12 mouse cellular contexts compared by ENCODE assay signal in the genomic region with DNA sequence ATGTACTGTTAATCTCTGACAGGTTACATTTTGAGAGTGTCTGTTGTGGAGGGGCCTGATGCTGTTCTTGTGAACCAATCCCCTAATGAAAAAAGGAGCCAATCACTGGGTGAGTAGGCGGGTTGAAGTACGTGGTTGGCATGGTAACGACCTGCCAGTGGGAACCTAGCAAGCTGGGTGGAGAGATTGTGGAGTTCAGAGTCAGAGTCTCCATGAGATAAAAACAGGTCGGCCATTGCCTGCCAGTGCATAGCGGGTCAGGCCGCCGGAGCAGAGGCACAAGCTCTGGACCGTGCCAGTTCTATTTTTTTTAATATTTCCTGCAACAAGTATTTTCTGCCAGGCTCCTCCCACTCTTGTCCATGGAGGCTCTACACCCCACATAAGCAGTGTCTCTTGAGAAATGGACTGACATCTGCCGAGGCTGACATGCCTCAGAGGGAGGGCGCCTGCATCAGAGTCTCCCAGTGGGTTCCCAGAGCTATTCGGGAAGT. TPM values are rescaled to one million over a fixed set of nuclear protein-coding genes. Genes with fewer than 3 reads are reported as not detected.
DNase-seq lines count a peak whose midpoint lies in the region; ATAC-seq and TF ChIP-seq lines count a peak whose summit lies in the region.
"Had no signal": no experiment of that assay in that cellular context is flagged by ENCODE, and none has a peak within 500 bp of the region (broad histone marks: within the 10 kb centered on the region; RNA-seq: fewer than 3 reads in every experiment).

No protein-coding gene starts in this region.

- peak overlapping the region; percentile 1; the same call in 1 of the 2 replicates for H3K9ac ChIP-seq in heart, embryonic 13.5 days
- H3K9ac ChIP-seq in ES-E14 (ENCODE audit: insufficient read depth, low read depth, low read length, poor library complexity, severe bottlenecking): no peak overlapping the region
- H3K9ac ChIP-seq in forebrain, embryonic 12.5 days: no peak overlapping the region
- H3K9ac ChIP-seq in lung, postnatal 0 days (replicated peaks; ENCODE audit: low read depth): no peak overlapping the region
- H3K9ac ChIP-seq: limb, embryonic 13.5 days; neural tube, embryonic 15.5 days had no signal

- TF ChIP-seq EP300 in lung, postnatal 0 days (IDR thresholded peaks at IDR 0.05): no peak

- H3K36me3 ChIP-seq in heart, embryonic 13.5 days: peaks cover 87% of the 10 kb centered on the region
- peaks cover 3% of the 10 kb centered on the region for H3K36me3 ChIP-seq in ES-E14 (ENCODE audit: control insufficient read depth, insufficient read depth, low read length, poor library complexity, severe bottlenecking)
- H3K36me3 ChIP-seq in forebrain, embryonic 12.5 days (replicated peaks): peaks cover 30% of the 10 kb centered on the region
- H3K36me3 ChIP-seq in lung, postnatal 0 days (ENCODE audit: insufficient read depth, low read length): no peaks in the 10 kb centered on the region; the same call in 1 of the 2 replicates

- peaks cover 11% of the 10 kb centered on the region for H3K4me1 ChIP-seq in heart, embryonic 13.5 days
- H3K4me1 ChIP-seq in ES-E14 (ENCODE audit: control insufficient read depth in 2 of 2, insufficient read depth in 2 of 2, low read length in 2 of 2, poor library complexity in 1 of 2): peaks cover 0 to 4% of the 10 kb centered on the region in 2 experiments; a peak in 1 of 4 replicates
- peaks cover 4% of the 10 kb centered on the region; the same call in 1 of the 2 replicates for H3K4me1 ChIP-seq in forebrain, embryonic 12.5 days
- H3K4me1 ChIP-seq in lung, postnatal 0 days (ENCODE audit: insufficient read depth, low read depth, low read length): no peaks in the 10 kb centered on the region
- H3K4me1 ChIP-seq: neural tube, embryonic 15.5 days had no signal

- ATAC-seq in heart, embryonic 13.5 days (ENCODE audit: extremely low read depth, insufficient number of reproducible peaks, low FRiP score, low TSS enrichment): no peak
- 0 out of 2 replicates have a peak, but pooled peaks have one; percentile 14 for ATAC-seq in forebrain, embryonic 12.5 days (ENCODE audit: low FRiP score)
- ATAC-seq in lung, postnatal 0 days: peak; percentile 50
- ATAC-seq in cerebellum, adult (ENCODE audit: insufficient number of reproducible peaks, low FRiP score, low TSS enrichment): no peak

- DNase-seq in heart, postnatal 36 days: no peak
- DNase-seq in ES-E14 (ENCODE audit: low read depth, low spot score): peak; percentile 24
- peak; percentile 49 for DNase-seq in lung, postnatal 0 days (ENCODE audit: low spot score)
- DNase-seq in urinary bladder, postnatal 4 days (ENCODE audit: low spot score in 2 of 2): no peak
- DNase-seq in frontal cortex, postnatal 14 days (ENCODE audit: low spot score in 2 of 2): no peak
- DNase-seq: kidney, adult 9 months; thymus, adult 2 months had no signal

- in situ Hi-C loops in ES-E14 (cut with MboI; ENCODE audit: low sequenced_read_pairs in 2 of 2, unreplicated experiment in 2 of 2): no loop called here

- H3K27ac ChIP-seq in heart, embryonic 13.5 days (replicated peaks): no peak overlapping the region
- H3K27ac ChIP-seq in ES-E14 (ENCODE audit: insufficient read depth, low read depth, low read length, poor library complexity, severe bottlenecking): no peak overlapping the region
- H3K27ac ChIP-seq in forebrain, embryonic 12.5 days: no peak overlapping the region
- H3K27ac ChIP-seq in lung, postnatal 0 days (ENCODE audit: low read length): no peak overlapping the region
- H3K27ac ChIP-seq: limb, embryonic 13.5 days; neural tube, embryonic 15.5 days had no signal

- peaks cover 4% of the 10 kb centered on the region for H3K9me3 ChIP-seq in heart, embryonic 13.5 days
- H3K9me3 ChIP-seq in ES-E14 (ENCODE audit: control insufficient read depth, insufficient read depth, low read depth, low read length): no peaks in the 10 kb centered on the region
- no peaks in the 10 kb centered on the region for H3K9me3 ChIP-seq in forebrain, embryonic 12.5 days
- no peaks in the 10 kb centered on the region for H3K9me3 ChIP-seq in lung, postnatal 0 days (ENCODE audit: low read length)
- H3K9me3 ChIP-seq: neural tube, embryonic 15.5 days had no signal

- H3K4me3 ChIP-seq in heart, embryonic 13.5 days: no peak overlapping the region
- no peak overlapping the region for H3K4me3 ChIP-seq in ES-E14 (ENCODE audit: insufficient read depth in 1 of 2, low read depth in 1 of 2, low read length in 2 of 2, poor library complexity in 1 of 2, severe bottlenecking in 1 of 2)
- H3K4me3 ChIP-seq in forebrain, embryonic 12.5 days (replicated peaks): no peak overlapping the region
- no peak overlapping the region for H3K4me3 ChIP-seq in lung, postnatal 0 days (ENCODE audit: low read depth, low read length)
- H3K4me3 ChIP-seq: limb, embryonic 13.5 days; neural tube, embryonic 15.5 days had no signal

- no peak for TF ChIP-seq CTCF in lung, postnatal 0 days (IDR thresholded peaks at IDR 0.05)

- 41% methylated on average over 11 of the region's 11 CpGs for WGBS in heart, embryonic 13.5 days
- WGBS in forebrain, embryonic 12.5 days: 73% methylated on average over 11 of the region's 11 CpGs
- WGBS in lung, postnatal 0 days: 49% methylated on average over 11 of the region's 11 CpGs

- no peak overlapping the region for H3K4me2 ChIP-seq in heart, embryonic 13.5 days
- no peak overlapping the region for H3K4me2 ChIP-seq in forebrain, embryonic 12.5 days
- no peak overlapping the region for H3K4me2 ChIP-seq in lung, postnatal 0 days (replicated peaks; ENCODE audit: low read depth, low read length)
- H3K4me2 ChIP-seq: limb, embryonic 13.5 days; neural tube, embryonic 15.5 days had no signal

- intact Hi-C loops in heart, postnatal 36 days (cut with DNase I): no loop called here

- H3K27me3 ChIP-seq in heart, embryonic 13.5 days (replicated peaks): no peaks in the 10 kb centered on the region
- no peaks in the 10 kb centered on the region for H3K27me3 ChIP-seq in forebrain, embryonic 12.5 days
- no peaks in the 10 kb centered on the region for H3K27me3 ChIP-seq in lung, postnatal 0 days (replicated peaks; ENCODE audit: insufficient read depth, low read length)
- H3K27me3 ChIP-seq: limb, embryonic 13.5 days; neural tube, embryonic 15.5 days had no signal

TF ChIP-seq in ES-E14, 5 proteins besides CTCF, POLR2A, EP300 and RAD21:
- TF ChIP-seq ZC3H11A (IDR thresholded peaks at IDR 0.05; ENCODE audit: borderline replicate concordance, low read depth, low read length): no peak
- TF ChIP-seq MAFK (IDR thresholded peaks at IDR 0.05; ENCODE audit: insufficient read depth, low read depth, low read length): no peak
- no peak for TF ChIP-seq HCFC1 (IDR thresholded peaks at IDR 0.05; ENCODE audit: borderline replicate concordance, insufficient read depth, low read length)
- no peak for TF ChIP-seq CHD2 (IDR thresholded peaks at IDR 0.05; ENCODE audit: low read depth, low read length)
- TF ChIP-seq ZNF384 (IDR thresholded peaks at IDR 0.05; ENCODE audit: low read depth, low read length): no peak
TF ChIP-seq in ES-E14: peak in this region for 0.

RNA-seq across cellular contexts. Expression of gene Rheb, which starts 27.4 kb away (rescaled TPM):
- 235 and 261 TPM in 2 replicates for polyA plus RNA-seq in heart, embryonic 13.5 days (2015; fragmentation: Nextera tagmentation; extraction: Ambion mirVana)
- total RNA-seq in heart, postnatal 36 days (2021): 10 to 100 TPM; 75.8 to 85.5 TPM
- total RNA-seq in ES-E14 (2012; rRNA removed): 39.7 and 45.6 TPM in 2 replicates
- 188 and 201 TPM in 2 replicates for polyA plus RNA-seq in forebrain, embryonic 12.5 days (2016; fragmentation: Nextera tagmentation; extraction: Ambion mirVana)
- polyA plus RNA-seq in lung, postnatal 0 days (2015; fragmentation: Nextera tagmentation; extraction: Ambion mirVana): 180 and 189 TPM in 2 replicates

Comparison
In these comparisons a context has a peak if more than half of its experiments do, and no peak if none do; other contexts are left out.
1. ATAC-seq: peak in forebrain, embryonic 12.5 days (single experiment) and lung, postnatal 0 days (single experiment); none in heart, embryonic 13.5 days (single experiment) and cerebellum, adult (single experiment).
2. DNase-seq: peak in ES-E14 (single experiment) and lung, postnatal 0 days (single experiment); none in heart, postnatal 36 days (0 of 2), urinary bladder, postnatal 4 days (0 of 2) and frontal cortex, postnatal 14 days (0 of 2).